Mouse (Mus musculus): ENCODE measurements around the gene Espn. TPM values are rescaled to one million over a fixed set of nuclear protein-coding genes. Genes with fewer than 3 reads are reported as not detected.

The Espn gene
- total and polyA plus RNA-seq, 3 experiments, result 2.4 to 3.2 (median 2.5) TPM

- WGBS, result 22% methylated on average over 30 of the region's 30 CpGs
- Histone ChIP-seq H3K79me2 (replicated peaks; ENCODE audit: control insufficient read depth, insufficient read depth, low read length) (no peaks in the 10 kb centered on the region), H3K9ac (ENCODE audit: low read depth, low read length) (peak within 1 kb of the TSS; percentile 57), H3K4me1 (ENCODE audit: control insufficient read depth, insufficient read depth, low read length) (peaks cover 6% of the 10 kb centered on the region), H3K4me3 (no peak within 1 kb of the TSS), H3K27ac (peak within 1 kb of the TSS; percentile 16; the same call in 1 of the 2 replicates), H3K36me3 (ENCODE audit: control insufficient read depth, insufficient read depth, low read length) (peaks cover 2% of the 10 kb centered on the region; the same call in 1 of the 2 replicates), H3K27me3 (ENCODE audit: control insufficient read depth, insufficient read depth, low read length) (peaks cover 5% of the 10 kb centered on the region)
- TF ChIP-seq CTCF (IDR thresholded peaks at IDR 0.05) (no peak), POLR2A (IDR thresholded peaks at IDR 0.05; ENCODE audit: insufficient read depth, low read depth, low read length) (no peak), EP300 (IDR thresholded peaks at IDR 0.05; ENCODE audit: insufficient read depth, low read depth, low read length) (no peak)
- DNase-seq, result no peak
- intact Hi-C loops (cut with DNase I), result no loop called here
Measured at GRCm38 (mm10) chr4:152115921-152116612, 36.1 kb downstream of the Espn start, which contains the start of gene Tnfrsf25. Tnfrsf25 (plus strand) TSS chr4:152115934.

DNA sequence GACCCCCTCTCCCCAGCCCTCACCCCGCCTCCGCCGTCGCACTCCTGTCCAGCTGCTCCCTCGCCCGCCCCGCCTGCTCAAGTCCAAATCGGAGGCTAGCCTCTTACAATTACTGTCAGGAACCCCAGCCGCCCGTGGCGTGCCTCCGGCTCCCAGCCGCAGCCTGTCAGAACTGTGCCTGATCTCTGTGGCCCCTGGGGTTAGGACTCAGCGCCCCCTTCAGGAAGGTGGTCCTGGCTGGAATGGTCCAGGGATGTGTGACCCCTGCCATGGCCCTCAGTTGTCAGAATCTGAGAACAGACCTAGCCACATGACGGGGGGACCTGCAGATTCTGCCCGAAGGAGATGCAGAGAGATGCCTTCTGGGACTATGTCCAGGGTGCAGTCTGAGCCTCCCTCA is 38.1 kb downstream of the Espn start:
- Histone ChIP-seq H3K9ac (ENCODE audit: low read depth, low read length) (no peak overlapping the region), H3K4me1 (ENCODE audit: control insufficient read depth, insufficient read depth, low read length) (peaks cover 3% of the 10 kb centered on the region), H3K27me3 (ENCODE audit: control insufficient read depth, insufficient read depth, low read length) (peaks cover 2% of the 10 kb centered on the region), H3K4me3 (no peak overlapping the region), H3K27ac (no peak overlapping the region), H3K79me2 (replicated peaks; ENCODE audit: control insufficient read depth, insufficient read depth, low read length) (no peaks in the 10 kb centered on the region), H3K36me3 (ENCODE audit: control insufficient read depth, insufficient read depth, low read length) (peaks cover 2% of the 10 kb centered on the region; the same call in 1 of the 2 replicates)
- no peak for TF ChIP-seq POLR2A (IDR thresholded peaks at IDR 0.05; ENCODE audit: insufficient read depth, low read depth, low read length)
- TF ChIP-seq CTCF (IDR thresholded peaks at IDR 0.05), result 0 out of 2 replicates have a peak, but pooled peaks have one; percentile 2
- intact Hi-C loops (cut with DNase I), result no loop called here
- no peak for DNase-seq
- WGBS, result 83% methylated on average over 16 of the region's 16 CpGs

DNA sequence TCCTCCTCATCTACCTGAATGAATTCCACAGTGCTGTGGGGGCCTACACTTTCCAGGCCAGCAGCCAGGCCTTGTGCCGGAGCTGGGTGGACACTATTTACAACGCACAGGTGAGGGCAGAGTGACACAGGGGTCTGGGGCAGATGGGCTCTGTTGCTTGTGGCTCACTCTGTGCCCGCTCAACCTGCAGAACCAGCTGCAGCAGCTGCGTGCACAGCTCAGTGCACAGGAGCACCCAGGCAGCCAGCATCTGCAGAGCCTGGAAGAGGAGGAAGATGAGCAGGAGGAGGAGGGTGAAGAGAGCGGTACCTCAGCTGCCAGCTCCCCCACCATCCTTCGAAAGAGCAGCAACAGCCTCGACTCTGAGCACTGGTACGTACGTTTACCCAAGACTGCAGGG is 39.8 kb downstream of the Espn start:
- no peak overlapping the region for H3K4me3 ChIP-seq
- peaks cover 2% of the 10 kb centered on the region for H3K27me3 ChIP-seq (ENCODE audit: control insufficient read depth, insufficient read depth, low read length)
- peaks cover 3% of the 10 kb centered on the region for H3K4me1 ChIP-seq (ENCODE audit: control insufficient read depth, insufficient read depth, low read length)
- H3K36me3 ChIP-seq (ENCODE audit: control insufficient read depth, insufficient read depth, low read length), result peaks cover 2% of the 10 kb centered on the region; the same call in 1 of the 2 replicates
- intact Hi-C loops (cut with DNase I), result no loop called here
- H3K9ac ChIP-seq (ENCODE audit: low read depth, low read length), result no peak overlapping the region
- DNase-seq, result no peak
- WGBS, result 90% methylated on average over 9 of the region's 9 CpGs
- no peaks in the 10 kb centered on the region for H3K79me2 ChIP-seq (replicated peaks; ENCODE audit: control insufficient read depth, insufficient read depth, low read length)
- H3K27ac ChIP-seq, result no peak overlapping the region
- TF ChIP-seq CTCF (IDR thresholded peaks at IDR 0.05), result no peak
- TF ChIP-seq EP300 (IDR thresholded peaks at IDR 0.05; ENCODE audit: insufficient read depth, low read depth, low read length), result no peak
- TF ChIP-seq POLR2A (IDR thresholded peaks at IDR 0.05; ENCODE audit: insufficient read depth, low read depth, low read length), result no peak

GRCm38 (mm10) chr4:152110689-152111088 is 41.5 kb downstream of the Espn start:
- 82% methylated on average over 4 of the region's 4 CpGs for WGBS
- no peak overlapping the region for H3K27ac ChIP-seq
- no peak overlapping the region for H3K9ac ChIP-seq (ENCODE audit: low read depth, low read length)
- H3K27me3 ChIP-seq (ENCODE audit: control insufficient read depth, insufficient read depth, low read length), result no peaks in the 10 kb centered on the region; the same call in 1 of the 2 replicates
- TF ChIP-seq CTCF (IDR thresholded peaks at IDR 0.05), result no peak
- no peak for TF ChIP-seq POLR2A (IDR thresholded peaks at IDR 0.05; ENCODE audit: insufficient read depth, low read depth, low read length)
- TF ChIP-seq EP300 (IDR thresholded peaks at IDR 0.05; ENCODE audit: insufficient read depth, low read depth, low read length), result no peak
- no peak for DNase-seq
- peaks cover 3% of the 10 kb centered on the region for H3K4me1 ChIP-seq (ENCODE audit: control insufficient read depth, insufficient read depth, low read length)
- intact Hi-C loops (cut with DNase I), result no loop called here
- no peak overlapping the region for H3K4me3 ChIP-seq
- no peaks in the 10 kb centered on the region for H3K79me2 ChIP-seq (replicated peaks; ENCODE audit: control insufficient read depth, insufficient read depth, low read length)
- peaks cover 2% of the 10 kb centered on the region; the same call in 1 of the 2 replicates for H3K36me3 ChIP-seq (ENCODE audit: control insufficient read depth, insufficient read depth, low read length)

DNA sequence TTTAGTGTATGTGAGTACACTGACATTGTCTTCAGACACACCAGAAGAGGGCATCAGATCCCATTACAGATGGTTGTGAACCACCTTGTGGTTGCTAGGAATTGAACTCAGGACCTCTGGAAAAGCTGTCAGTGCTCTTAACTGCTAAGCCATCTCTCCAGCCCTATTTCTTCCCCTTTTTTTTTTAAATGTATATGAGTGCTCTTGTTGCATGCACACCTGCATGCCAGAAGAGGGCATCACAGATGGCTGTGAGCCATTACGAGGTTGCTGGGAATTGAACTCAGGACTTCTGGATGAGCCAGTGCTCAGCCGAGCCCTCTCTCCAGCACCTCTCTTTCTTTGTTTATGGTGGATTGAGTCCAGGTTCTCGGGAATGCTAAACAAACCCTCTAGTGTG is 42.7 kb downstream of the Espn start:
- H3K36me3 ChIP-seq (ENCODE audit: control insufficient read depth, insufficient read depth, low read length), result no peaks in the 10 kb centered on the region
- intact Hi-C loops (cut with DNase I), result no loop called here
- TF ChIP-seq CTCF (IDR thresholded peaks at IDR 0.05), result peak; percentile 28; the same call in 1 of the 2 replicates
- TF ChIP-seq POLR2A (IDR thresholded peaks at IDR 0.05; ENCODE audit: insufficient read depth, low read depth, low read length), result no peak
- WGBS, result 69% methylated on average over 3 of the region's 3 CpGs
- no peaks in the 10 kb centered on the region for H3K4me1 ChIP-seq (ENCODE audit: control insufficient read depth, insufficient read depth, low read length)
- no peak for DNase-seq
- no peak overlapping the region for H3K4me3 ChIP-seq
- no peaks in the 10 kb centered on the region for H3K27me3 ChIP-seq (ENCODE audit: control insufficient read depth, insufficient read depth, low read length)
- H3K9ac ChIP-seq (ENCODE audit: low read depth, low read length), result no peak overlapping the region
- no peak overlapping the region for H3K27ac ChIP-seq
- no peaks in the 10 kb centered on the region for H3K79me2 ChIP-seq (replicated peaks; ENCODE audit: control insufficient read depth, insufficient read depth, low read length)

- 94% methylated on average over 5 of the region's 5 CpGs for WGBS
- no peak overlapping the region for H3K4me3 ChIP-seq
- no peak overlapping the region for H3K9ac ChIP-seq (ENCODE audit: low read depth, low read length)
- no peaks in the 10 kb centered on the region for H3K36me3 ChIP-seq (ENCODE audit: control insufficient read depth, insufficient read depth, low read length)
- H3K27me3 ChIP-seq (ENCODE audit: control insufficient read depth, insufficient read depth, low read length), result no peaks in the 10 kb centered on the region
- H3K79me2 ChIP-seq (replicated peaks; ENCODE audit: control insufficient read depth, insufficient read depth, low read length), result no peaks in the 10 kb centered on the region
- no peak overlapping the region for H3K27ac ChIP-seq
- no peak for DNase-seq
- H3K4me1 ChIP-seq (ENCODE audit: control insufficient read depth, insufficient read depth, low read length), result no peaks in the 10 kb centered on the region
- intact Hi-C loops (cut with DNase I), result no loop called here
- TF ChIP-seq CTCF (IDR thresholded peaks at IDR 0.05) (no peak), POLR2A (IDR thresholded peaks at IDR 0.05; ENCODE audit: insufficient read depth, low read depth, low read length) (no peak), EP300 (IDR thresholded peaks at IDR 0.05; ENCODE audit: insufficient read depth, low read depth, low read length) (no peak)
Measured at GRCm38 (mm10) chr4:152108673-152109072, 43.5 kb downstream of the Espn start.

Data from heart, adult 2 months (tissue).